Mouse (Mus musculus) kidney, adult 18-20 months (tissue): ENCODE results near the gene Myl4.

Source experiments
- DNase-seq: peaks from one replicate; pipeline ENCODE4 v3.0.0; 2021

Myl4 gene

DNA sequence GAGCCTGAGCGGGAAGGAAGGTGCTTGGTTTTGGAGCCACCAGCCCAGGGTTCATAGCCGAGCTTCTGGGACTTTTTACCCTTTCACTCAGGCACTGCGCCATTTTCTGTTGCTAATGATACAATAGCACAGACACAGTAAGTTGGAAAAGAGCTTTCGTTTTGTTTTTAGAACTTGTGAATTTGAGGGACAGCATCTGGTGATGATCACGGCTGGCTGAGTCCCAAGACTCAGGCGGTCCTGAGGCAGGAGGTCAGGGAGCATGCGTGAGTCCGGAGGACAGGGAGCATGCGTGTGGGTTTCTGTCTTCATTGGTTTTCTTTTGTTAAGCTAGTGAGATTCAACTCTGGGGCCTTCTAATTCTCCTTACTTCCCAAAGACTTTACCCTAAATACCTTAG, 89.2 kb downstream of the Myl4 start:
- no peak for DNase-seq

GRCm38 (mm10) chr11:104640894-104641293, 90.4 kb downstream of the Myl4 start:
- DNase-seq, result no peak

GRCm38 (mm10) chr11:104643236-104643635, 92.8 kb downstream of the Myl4 start:
- DNase-seq, result no peak
